Mouse (Mus musculus): ENCODE data around the gene Vgll4.
A peak's percentile ranks its signal among the peaks of the same experiment; 100 is the strongest.

Gene Vgll4

GRCm38 (mm10) chr6:114917129-114917528, 52.7 kb downstream of the Vgll4 start:
- peak in 1 of 2 experiments; percentile 26 for DNase-seq

DNA sequence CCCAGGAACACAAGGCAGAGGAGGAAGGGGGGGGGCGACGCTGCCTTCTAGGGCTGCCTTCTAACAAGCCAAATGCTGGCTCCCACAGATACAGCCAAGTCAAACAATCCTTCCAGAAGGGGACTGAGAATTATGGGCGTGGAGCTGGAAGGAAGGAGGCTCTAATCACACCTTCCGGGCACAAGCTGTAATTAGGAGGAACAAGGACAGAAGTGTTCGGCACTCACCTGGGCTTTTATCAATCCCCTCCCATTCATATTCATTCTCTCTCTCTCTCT, 53.1 kb downstream of the Vgll4 start:
- peak in 1 of 2 experiments; percentile 42 for DNase-seq

DNA sequence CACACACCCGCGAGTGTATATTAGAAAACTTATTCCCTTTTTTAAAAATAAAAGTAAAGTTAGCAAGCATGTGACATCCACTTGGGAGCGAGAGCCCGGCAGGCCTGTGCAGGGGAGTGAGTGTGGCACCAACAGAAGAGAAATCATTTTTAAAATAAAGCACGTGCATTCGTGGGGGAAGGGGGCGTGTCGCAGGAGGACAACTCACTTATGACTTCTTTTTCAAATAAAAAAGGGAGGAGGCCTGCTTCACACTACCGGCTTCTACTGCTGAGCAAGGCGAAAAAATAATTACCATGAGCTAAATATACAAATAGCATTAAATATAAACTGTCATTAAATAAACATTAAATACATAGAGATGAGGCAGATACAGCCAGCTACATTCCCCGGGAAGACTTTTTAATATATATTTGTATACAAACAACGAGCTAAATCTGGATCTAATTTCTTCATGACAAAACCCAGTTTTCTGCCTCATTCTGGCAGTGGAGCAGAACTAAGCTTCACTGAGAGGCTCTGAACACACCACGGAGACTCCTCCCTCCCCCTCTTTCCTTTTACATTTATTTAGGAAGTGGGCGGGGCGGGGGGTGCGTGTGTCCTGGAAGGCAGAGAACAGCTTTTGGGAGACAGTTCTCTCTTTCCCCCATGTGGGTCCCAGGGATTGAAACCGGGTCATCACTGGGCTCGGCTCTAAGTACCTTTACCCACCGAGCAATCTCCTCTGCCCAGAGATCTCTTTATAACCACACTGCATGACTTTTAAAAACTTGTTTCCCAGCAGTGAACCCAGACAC, 53.7 kb downstream of the Vgll4 start:
- peak in 1 of 2 experiments; percentile 32 for DNase-seq

DNA sequence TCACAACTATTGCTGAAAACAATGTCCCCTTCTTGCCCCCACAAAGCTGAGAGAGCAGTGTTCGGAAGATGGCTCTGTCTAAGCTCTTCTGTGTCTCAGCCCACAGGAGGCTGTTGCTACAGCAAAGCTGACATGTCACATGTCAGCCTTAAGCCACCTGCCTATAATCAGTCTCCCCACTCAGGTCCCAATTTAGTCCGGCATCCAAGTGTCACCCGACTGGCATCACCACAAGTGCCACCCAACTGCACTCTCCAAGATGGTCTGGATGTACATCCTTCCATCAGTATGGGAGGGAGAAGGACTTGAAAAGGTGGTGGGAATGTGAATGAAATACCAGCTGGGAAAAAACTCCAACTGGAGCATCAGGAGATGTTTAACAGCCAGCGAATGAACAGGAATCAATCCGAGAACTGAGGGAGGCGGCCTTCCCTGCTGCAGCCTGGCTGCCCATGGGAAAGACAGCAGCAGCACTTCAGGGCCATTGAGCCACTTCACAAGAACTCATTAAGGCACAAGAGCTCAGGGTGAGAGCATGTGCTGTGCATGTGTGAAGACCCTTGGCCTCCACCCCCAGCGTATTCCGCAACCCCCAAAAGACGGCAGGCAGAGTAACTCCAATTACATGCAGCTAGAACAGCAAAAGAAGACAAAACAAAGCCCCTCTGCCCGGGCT, 55.6 kb downstream of the Vgll4 start:
- peak in 1 of 2 experiments; percentile 53 for DNase-seq

- DNase-seq, result peak in 1 of 2 experiments; percentile 15
Observed at GRCm38 (mm10) chr6:114913142-114913541, 56.7 kb downstream of the Vgll4 start.

DNA sequence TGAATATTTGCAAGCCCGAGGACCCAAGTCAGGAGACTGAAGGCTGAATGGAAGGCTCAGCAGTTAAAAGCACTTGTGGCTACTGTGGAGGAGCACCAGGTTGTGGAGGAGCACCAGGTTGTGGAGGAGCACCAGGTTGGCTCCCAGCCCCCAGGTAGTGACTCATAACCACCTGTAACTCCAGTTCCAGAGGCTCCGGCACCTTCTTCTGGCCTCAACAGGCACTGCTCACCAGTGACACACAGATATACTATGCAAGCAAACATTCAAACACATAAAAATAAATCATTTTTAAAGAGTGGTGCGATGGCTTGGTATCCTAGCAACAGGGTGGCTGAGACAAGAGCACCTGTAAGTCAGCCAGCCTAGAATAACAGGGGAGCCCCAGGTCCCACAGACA, 58.3 kb downstream of the Vgll4 start:
- no peak for DNase-seq

GRCm38 (mm10) chr6:114909801-114910200, 60.0 kb downstream of the Vgll4 start:
- DNase-seq, result no peak

DNA sequence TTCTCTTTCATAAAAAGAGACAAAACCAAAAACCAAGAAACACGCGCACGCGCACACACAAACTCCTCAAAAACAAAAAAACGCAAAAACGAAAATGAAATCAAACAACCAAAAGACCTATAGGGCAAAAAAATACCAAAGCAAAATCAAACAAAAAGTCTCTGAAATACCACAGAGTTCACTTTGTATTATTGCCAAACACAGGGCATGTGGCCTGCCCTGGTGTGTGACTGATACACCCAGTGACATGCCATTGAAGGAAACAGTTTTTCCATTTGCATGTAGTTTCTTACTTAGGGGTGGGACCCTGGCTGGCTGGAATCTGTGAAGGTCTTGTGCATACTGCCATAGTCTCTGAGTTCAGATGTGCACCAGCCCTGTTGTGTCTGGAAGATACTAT, 62.3 kb downstream of the Vgll4 start:
- no peak for DNase-seq

DNA sequence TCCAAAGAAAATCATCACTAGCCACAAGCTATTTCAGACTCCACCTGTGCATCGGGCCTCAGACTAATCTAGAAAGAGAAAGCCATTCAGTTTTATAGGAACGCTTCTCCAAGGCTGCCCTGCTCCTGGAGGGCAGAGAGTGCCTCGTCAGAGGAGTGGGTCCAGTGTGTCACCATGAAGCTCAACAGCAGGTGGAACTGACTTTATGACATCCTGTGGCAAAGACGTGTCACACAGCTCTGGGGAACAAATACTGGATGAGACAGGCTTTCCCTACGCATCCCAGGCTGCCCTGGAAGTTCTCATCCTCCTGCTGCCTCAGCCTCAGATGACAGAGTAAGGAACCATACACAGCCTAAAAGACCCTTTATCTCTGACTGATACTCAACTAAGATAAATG, 63.6 kb downstream of the Vgll4 start:
- DNase-seq, result no peak

- no peak for DNase-seq
Observed at GRCm38 (mm10) chr6:114905253-114906028, 64.4 kb downstream of the Vgll4 start.

- DNase-seq, result no peak
Observed at GRCm38 (mm10) chr6:114904818-114905217, 65.0 kb downstream of the Vgll4 start.

DNA sequence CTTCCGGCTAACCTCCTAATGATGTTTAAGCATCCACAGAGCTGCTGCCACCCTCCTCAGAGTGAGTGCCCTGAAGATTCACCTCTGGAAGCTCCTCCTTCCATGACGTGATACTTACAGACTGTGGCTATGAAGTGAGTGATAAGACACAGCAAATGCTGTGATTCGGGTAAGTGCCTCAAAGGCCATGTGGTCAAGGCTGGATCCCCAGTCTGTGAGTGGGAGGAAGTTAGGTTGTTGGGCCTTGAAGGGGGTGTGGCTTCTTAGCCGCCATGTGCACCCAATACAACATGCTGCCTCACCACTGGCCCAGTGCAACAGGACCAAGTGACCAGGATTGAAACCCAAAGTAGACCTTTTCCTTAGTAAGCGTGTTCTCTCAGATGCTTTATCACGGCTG, 65.6 kb downstream of the Vgll4 start:
- no peak for DNase-seq

DNA sequence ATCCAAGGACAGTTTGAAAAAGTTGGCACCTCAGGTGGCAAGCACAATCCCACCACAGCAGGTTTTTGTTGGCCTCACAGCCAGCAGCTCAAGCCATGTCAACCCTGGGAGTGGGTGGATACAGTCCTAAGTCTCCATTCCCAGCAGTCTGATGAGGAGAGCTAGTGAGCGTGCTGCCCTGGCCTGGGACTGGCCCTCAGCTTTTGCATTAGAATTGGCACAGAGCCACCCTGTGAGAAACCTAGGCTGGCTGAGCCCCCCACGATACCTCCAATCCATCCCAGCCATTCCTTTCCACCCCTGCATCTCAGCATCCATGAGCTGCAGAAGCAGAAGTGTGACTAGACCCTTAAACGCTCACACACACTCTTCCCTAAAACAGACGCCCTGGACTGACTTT, 67.9 kb downstream of the Vgll4 start:
- no peak for DNase-seq

GRCm38 (mm10) chr6:114901321-114901824, 68.4 kb downstream of the Vgll4 start:
- peak; percentile 76 to 90 for DNase-seq

GRCm38 (mm10) chr6:114900194-114900593, 69.6 kb downstream of the Vgll4 start:
- peak in 1 of 2 experiments; percentile 17 for DNase-seq

DNA sequence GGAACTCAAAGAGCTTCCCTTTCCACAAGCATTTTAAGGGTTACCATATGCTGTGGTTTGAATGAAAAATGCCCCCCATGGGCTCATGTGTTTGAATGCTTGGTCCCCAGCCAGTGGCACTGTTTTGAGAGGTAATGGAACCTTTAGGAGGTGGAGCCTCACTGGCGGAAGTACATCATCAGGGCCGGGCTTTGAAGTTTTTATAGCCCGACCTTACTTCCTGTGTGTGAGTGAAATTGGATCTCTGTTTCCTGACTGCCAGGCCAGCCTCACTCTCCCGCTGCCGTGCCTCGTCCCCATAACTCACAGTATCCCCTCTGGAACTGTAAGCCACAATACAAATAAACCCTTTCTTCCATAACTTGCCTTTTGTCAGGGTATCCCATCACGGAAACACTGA, 70.1 kb downstream of the Vgll4 start:
- peak in 1 of 2 experiments; percentile 36 for DNase-seq

DNA sequence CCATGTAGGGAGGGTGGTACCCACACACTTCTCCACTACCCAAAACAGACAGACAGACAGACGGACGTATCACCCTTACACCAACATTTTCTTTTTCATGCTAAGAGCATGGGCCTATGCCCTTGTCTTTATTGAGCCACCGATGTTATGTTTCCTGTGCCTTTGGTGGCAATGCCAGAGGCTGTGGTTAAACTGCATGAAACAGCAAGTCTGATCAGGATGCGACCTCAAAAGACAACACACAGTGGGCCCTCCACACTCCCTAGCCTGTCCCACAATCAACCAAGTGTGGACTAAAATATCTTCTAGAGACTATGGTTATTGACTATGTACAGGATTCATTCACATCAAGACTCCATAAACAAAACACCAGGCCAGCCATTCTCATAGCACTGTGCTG, 70.8 kb downstream of the Vgll4 start:
- peak in 1 of 2 experiments; percentile 15 for DNase-seq

- DNase-seq, result peak in 1 of 2 experiments; percentile 16
Observed at GRCm38 (mm10) chr6:114896281-114896680, 73.5 kb downstream of the Vgll4 start.

GRCm38 (mm10) chr6:114895191-114895590, 74.6 kb downstream of the Vgll4 start:
- peak in 1 of 2 experiments; percentile 17 for DNase-seq

GRCm38 (mm10) chr6:114894548-114895106, 75.2 kb downstream of the Vgll4 start:
- peak in 1 of 2 experiments; percentile 34 for DNase-seq

DNA sequence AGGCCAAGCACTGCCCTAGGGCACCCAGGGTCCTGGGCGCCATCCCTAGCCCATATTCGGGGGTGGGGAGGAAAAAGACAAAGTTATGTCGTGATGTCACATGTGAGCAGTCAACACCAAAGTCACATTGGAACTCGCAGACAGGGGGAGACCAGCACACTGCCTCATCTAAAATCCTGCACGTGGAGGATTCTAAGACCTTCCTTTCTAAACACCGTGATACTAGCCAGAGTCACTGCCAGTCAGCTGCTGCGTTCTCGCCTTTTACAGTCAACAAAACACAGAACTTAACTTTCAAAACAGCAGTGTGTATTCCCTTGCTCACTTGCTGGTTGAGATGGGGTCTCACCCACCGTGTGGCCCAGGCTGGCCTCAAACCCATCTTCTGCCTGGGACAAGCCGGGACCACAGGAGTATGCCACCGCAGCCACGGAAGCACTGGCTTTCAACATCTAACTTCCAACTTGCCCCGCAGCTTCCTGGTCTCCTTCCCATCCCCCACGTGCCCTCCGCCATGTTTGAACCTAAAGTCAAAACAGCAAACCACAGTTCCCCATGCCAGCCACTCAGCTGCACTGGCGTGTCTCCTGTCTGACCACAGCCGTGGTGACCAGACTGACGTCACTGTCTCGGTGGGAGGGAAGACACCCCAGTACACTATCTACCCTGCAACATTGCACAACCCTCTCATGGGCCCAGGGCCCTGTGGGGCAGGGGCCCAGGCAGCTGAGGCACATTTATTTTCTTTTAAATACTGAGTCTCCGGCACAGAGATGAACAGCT, 76.2 kb downstream of the Vgll4 start:
- peak; percentile 85 to 87 for DNase-seq

- peak in 1 of 2 experiments; percentile 51 for DNase-seq
Observed at GRCm38 (mm10) chr6:114892363-114892762, 77.4 kb downstream of the Vgll4 start.

Measured in lung, postnatal 4 days (tissue).